Comparison of ENCODE assay signal across 22 mouse cellular contexts in genomic region chr5:110608941-110609340, GRCm38 (mm10). TPM values are rescaled to one million over a fixed set of nuclear protein-coding genes. Genes with fewer than 3 reads are reported as not detected.
A peak's percentile ranks its signal among the peaks of the same experiment; 100 is the strongest.
DNase-seq lines count a peak whose midpoint lies in the region; ATAC-seq and TF ChIP-seq lines count a peak whose summit lies in the region.
"Had no signal": no experiment of that assay in that cellular context is flagged by ENCODE, and none has a peak within 500 bp of the region (broad histone marks: within the 10 kb centered on the region; RNA-seq: fewer than 3 reads in every experiment).

No protein-coding gene starts in this region.

- WGBS in midbrain, embryonic 11.5 days = 62% methylated on average over 8 of the region's 8 CpGs
- 44% methylated on average over 8 of the region's 8 CpGs for WGBS in midbrain, embryonic 16.5 days
- 26% methylated on average over 8 of the region's 8 CpGs for WGBS in embryonic facial prominence, embryonic 11.5 days
- WGBS in limb, embryonic 11.5 days = 10% methylated on average over 8 of the region's 8 CpGs
- WGBS in liver, postnatal 0 days (ENCODE audit: insufficient replicate concordance) = 66% methylated on average over 8 of the region's 8 CpGs

- TF ChIP-seq EP300 in liver, postnatal 0 days (IDR thresholded peaks at IDR 0.05; ENCODE audit: low read depth) = no peak

- H3K27me3 ChIP-seq in midbrain, embryonic 11.5 days (ENCODE audit: control insufficient read depth, insufficient read depth, low read length) = no peaks in the 10 kb centered on the region
- H3K27me3 ChIP-seq in midbrain, embryonic 16.5 days (ENCODE audit: control insufficient read depth, insufficient read depth, low read depth, low read length) = no peaks in the 10 kb centered on the region
- no peaks in the 10 kb centered on the region for H3K27me3 ChIP-seq in embryonic facial prominence, embryonic 11.5 days (ENCODE audit: control insufficient read depth, insufficient read depth, low read length)
- no peaks in the 10 kb centered on the region for H3K27me3 ChIP-seq in limb, embryonic 11.5 days (ENCODE audit: control insufficient read depth, insufficient read depth, low read length)
- H3K27me3 ChIP-seq in liver, postnatal 0 days (ENCODE audit: insufficient read depth, low read length) = no peaks in the 10 kb centered on the region
- H3K27me3 ChIP-seq: hindbrain, embryonic 15.5 days had no signal

- H3K4me2 ChIP-seq in midbrain, embryonic 11.5 days = no peak overlapping the region
- H3K4me2 ChIP-seq in midbrain, embryonic 16.5 days (ENCODE audit: low read length) = no peak overlapping the region
- no peak overlapping the region for H3K4me2 ChIP-seq in embryonic facial prominence, embryonic 11.5 days (ENCODE audit: low read depth, low read length)
- H3K4me2 ChIP-seq in limb, embryonic 11.5 days (ENCODE audit: low read depth, severe bottlenecking) = no peak overlapping the region
- no peak overlapping the region for H3K4me2 ChIP-seq in liver, postnatal 0 days (ENCODE audit: low read depth, low read length)
- H3K4me2 ChIP-seq: embryonic facial prominence, embryonic 13.5 days; forebrain, embryonic 12.5 days; heart, embryonic 13.5 days; hindbrain, embryonic 15.5 days had no signal

- no peaks in the 10 kb centered on the region for H3K4me1 ChIP-seq in midbrain, embryonic 11.5 days (ENCODE audit: control insufficient read depth, insufficient read depth, low read length)
- no peaks in the 10 kb centered on the region; the same call in 1 of the 2 replicates for H3K4me1 ChIP-seq in midbrain, embryonic 16.5 days (ENCODE audit: control insufficient read depth, insufficient read depth, low read length)
- no peaks in the 10 kb centered on the region; the same call in 1 of the 2 replicates for H3K4me1 ChIP-seq in embryonic facial prominence, embryonic 11.5 days (ENCODE audit: control insufficient read depth, insufficient read depth, low read length)
- H3K4me1 ChIP-seq in limb, embryonic 11.5 days (ENCODE audit: control insufficient read depth, insufficient read depth, low read length) = 0 out of 2 replicates have a peak, but pooled peaks cover 9% of the 10 kb centered on the region
- H3K4me1 ChIP-seq in liver, postnatal 0 days (ENCODE audit: insufficient read depth) = no peaks in the 10 kb centered on the region; the same call in 1 of the 2 replicates
- H3K4me1 ChIP-seq: forebrain, embryonic 12.5 days; heart, embryonic 13.5 days; hindbrain, embryonic 15.5 days had no signal

- H3K9ac ChIP-seq in midbrain, embryonic 11.5 days (ENCODE audit: low read length) = no peak overlapping the region
- no peak overlapping the region for H3K9ac ChIP-seq in midbrain, embryonic 16.5 days (ENCODE audit: low read depth, low read length)
- no peak overlapping the region for H3K9ac ChIP-seq in embryonic facial prominence, embryonic 11.5 days (replicated peaks; ENCODE audit: low read length)
- H3K9ac ChIP-seq in limb, embryonic 11.5 days (ENCODE audit: low read length) = no peak overlapping the region
- no peak overlapping the region for H3K9ac ChIP-seq in liver, postnatal 0 days (replicated peaks)
- H3K9ac ChIP-seq: embryonic facial prominence, embryonic 13.5 days; forebrain, embryonic 12.5 days; forebrain, postnatal 0 days; heart, embryonic 13.5 days; hindbrain, embryonic 15.5 days had no signal

- no peaks in the 10 kb centered on the region for H3K36me3 ChIP-seq in midbrain, embryonic 11.5 days (ENCODE audit: control insufficient read depth, insufficient read depth, low read length)
- no peaks in the 10 kb centered on the region for H3K36me3 ChIP-seq in midbrain, embryonic 16.5 days (ENCODE audit: control insufficient read depth, insufficient read depth, low read length)
- H3K36me3 ChIP-seq in embryonic facial prominence, embryonic 11.5 days (replicated peaks; ENCODE audit: control insufficient read depth, insufficient read depth, low read depth, low read length) = no peaks in the 10 kb centered on the region
- H3K36me3 ChIP-seq in limb, embryonic 11.5 days (ENCODE audit: control insufficient read depth, insufficient read depth, low read length) = no peaks in the 10 kb centered on the region
- no peaks in the 10 kb centered on the region for H3K36me3 ChIP-seq in liver, postnatal 0 days (replicated peaks; ENCODE audit: insufficient read depth, low read length)
- H3K36me3 ChIP-seq: embryonic facial prominence, embryonic 13.5 days; forebrain, embryonic 12.5 days; heart, embryonic 13.5 days had no signal

- no peaks in the 10 kb centered on the region for H3K9me3 ChIP-seq in midbrain, embryonic 11.5 days (ENCODE audit: control insufficient read depth, low read length)
- no peaks in the 10 kb centered on the region for H3K9me3 ChIP-seq in midbrain, embryonic 16.5 days (replicated peaks; ENCODE audit: control insufficient read depth, low read length, poor library complexity, severe bottlenecking)
- no peaks in the 10 kb centered on the region for H3K9me3 ChIP-seq in embryonic facial prominence, embryonic 11.5 days (replicated peaks; ENCODE audit: control insufficient read depth, low read length)
- H3K9me3 ChIP-seq in limb, embryonic 11.5 days (ENCODE audit: control insufficient read depth, low read length) = no peaks in the 10 kb centered on the region
- no peaks in the 10 kb centered on the region for H3K9me3 ChIP-seq in liver, postnatal 0 days (ENCODE audit: low read length)
- H3K9me3 ChIP-seq: embryonic facial prominence, embryonic 13.5 days; forebrain, embryonic 12.5 days; heart, embryonic 13.5 days; hindbrain, embryonic 15.5 days had no signal

- no peak overlapping the region for H3K4me3 ChIP-seq in midbrain, embryonic 11.5 days (ENCODE audit: low read depth, low read length)
- no peak overlapping the region for H3K4me3 ChIP-seq in midbrain, embryonic 16.5 days (ENCODE audit: low read depth, low read length)
- H3K4me3 ChIP-seq in embryonic facial prominence, embryonic 11.5 days (ENCODE audit: low read depth, low read length) = no peak overlapping the region
- no peak overlapping the region for H3K4me3 ChIP-seq in limb, embryonic 11.5 days (ENCODE audit: low read depth, low read length)
- no peak overlapping the region for H3K4me3 ChIP-seq in liver, postnatal 0 days (ENCODE audit: low read depth, low read length)
- H3K4me3 ChIP-seq: embryonic facial prominence, embryonic 13.5 days; forebrain, embryonic 12.5 days; heart, embryonic 13.5 days; hindbrain, embryonic 15.5 days had no signal

- ATAC-seq in midbrain, embryonic 11.5 days (ENCODE audit: low FRiP score) = no peak
- ATAC-seq in midbrain, embryonic 16.5 days = no peak
- ATAC-seq in embryonic facial prominence, embryonic 11.5 days (replicated peaks; ENCODE audit: insufficient number of reproducible peaks, low FRiP score, low TSS enrichment, low read depth) = no peak
- ATAC-seq in limb, embryonic 11.5 days (ENCODE audit: insufficient number of reproducible peaks, low FRiP score, low TSS enrichment, low read depth) = no peak
- no peak for ATAC-seq in liver, postnatal 0 days
- ATAC-seq: activated CD4-positive, CD25-positive, alpha-beta regulatory T cell, adult 4 months; forebrain, postnatal 0 days; inflammation-experienced regulatory T-cells, adult 6 months; Patski had no signal

- TF ChIP-seq CTCF in liver, postnatal 0 days (IDR thresholded peaks at IDR 0.05; ENCODE audit: low read depth) = no peak

- H3K27ac ChIP-seq in midbrain, embryonic 11.5 days (ENCODE audit: low read depth, low read length) = no peak overlapping the region
- no peak overlapping the region for H3K27ac ChIP-seq in midbrain, embryonic 16.5 days (ENCODE audit: low read length)
- H3K27ac ChIP-seq in embryonic facial prominence, embryonic 11.5 days (replicated peaks; ENCODE audit: low read depth, low read length) = no peak overlapping the region
- no peak overlapping the region for H3K27ac ChIP-seq in limb, embryonic 11.5 days (replicated peaks; ENCODE audit: low read depth, low read length)
- no peak overlapping the region for H3K27ac ChIP-seq in liver, postnatal 0 days (ENCODE audit: low read depth)
- H3K27ac ChIP-seq: embryonic facial prominence, embryonic 13.5 days; forebrain, embryonic 12.5 days; heart, embryonic 13.5 days; hindbrain, embryonic 15.5 days had no signal

- peak; percentile 78 for DNase-seq in midbrain, embryonic 11.5 days (ENCODE audit: low spot score, missing footprints)
- peak; percentile 11 for DNase-seq in embryonic facial prominence, embryonic 11.5 days (ENCODE audit: low spot score)
- peak; percentile 28 for DNase-seq in limb, embryonic 11.5 days (ENCODE audit: low spot score)
- DNase-seq in urinary bladder, postnatal 4 days (ENCODE audit: low spot score in 2 of 2) = no peak
- no peak for DNase-seq in frontal cortex, postnatal 36 days (ENCODE audit: low spot score in 2 of 2)
- no peak for DNase-seq in kidney, postnatal 25 days
- no peak for DNase-seq in liver, postnatal 0 days
- DNase-seq: adrenal gland, postnatal 25 days; cerebellum, adult 2 months; cerebellum, postnatal 10 days; forebrain, postnatal 0 days; gastrocnemius, postnatal 36 days; heart, adult 11 months; heart, postnatal 36 days had no signal

RNA-seq across cellular contexts. Expression of gene Noc4l, which starts 44.3 kb away (rescaled TPM):
- 54.7 and 55.6 TPM in 2 replicates for polyA plus RNA-seq in midbrain, embryonic 11.5 days (2014; fragmentation: Nextera tagmentation; extraction: Ambion mirVana)
- 46.0 and 47.6 TPM in 2 replicates for polyA plus RNA-seq in midbrain, embryonic 16.5 days (2015; fragmentation: Nextera tagmentation; extraction: Ambion mirVana)
- 57.4 and 60.4 TPM in 2 replicates for polyA plus RNA-seq in embryonic facial prominence, embryonic 11.5 days (2014; fragmentation: Nextera tagmentation; extraction: Ambion mirVana)
- 68.8 and 72.3 TPM in 2 replicates for polyA plus RNA-seq in limb, embryonic 11.5 days (2014; fragmentation: Nextera tagmentation; extraction: Ambion mirVana)
- polyA plus RNA-seq in liver, postnatal 0 days (2015; fragmentation: Nextera tagmentation; extraction: Ambion mirVana) = 14.8 and 19.6 TPM in 2 replicates

RNA-seq across cellular contexts. Expression of gene Ddx51, which starts 44.3 kb away (rescaled TPM):
- polyA plus RNA-seq in midbrain, embryonic 11.5 days (2014; fragmentation: Nextera tagmentation; extraction: Ambion mirVana) = 32.2 and 33.0 TPM in 2 replicates
- 18.0 and 18.1 TPM in 2 replicates for polyA plus RNA-seq in midbrain, embryonic 16.5 days (2015; fragmentation: Nextera tagmentation; extraction: Ambion mirVana)
- 39.7 and 42.7 TPM in 2 replicates for polyA plus RNA-seq in embryonic facial prominence, embryonic 11.5 days (2014; fragmentation: Nextera tagmentation; extraction: Ambion mirVana)
- 36.8 and 45.8 TPM in 2 replicates for polyA plus RNA-seq in limb, embryonic 11.5 days (2014; fragmentation: Nextera tagmentation; extraction: Ambion mirVana)
- 7.5 and 7.9 TPM in 2 replicates for polyA plus RNA-seq in liver, postnatal 0 days (2015; fragmentation: Nextera tagmentation; extraction: Ambion mirVana)

Comparison
In these comparisons a context has a peak if more than half of its experiments do, and no peak if none do; other contexts are left out.
1. DNase-seq: peak in midbrain, embryonic 11.5 days (single experiment), embryonic facial prominence, embryonic 11.5 days (single experiment) and limb, embryonic 11.5 days (single experiment); none in urinary bladder, postnatal 4 days (0 of 2), frontal cortex, postnatal 36 days (0 of 2), kidney, postnatal 25 days (0 of 2) and liver, postnatal 0 days (single experiment).